26 mouse cellular contexts compared by ENCODE assay signal in the genomic region with DNA sequence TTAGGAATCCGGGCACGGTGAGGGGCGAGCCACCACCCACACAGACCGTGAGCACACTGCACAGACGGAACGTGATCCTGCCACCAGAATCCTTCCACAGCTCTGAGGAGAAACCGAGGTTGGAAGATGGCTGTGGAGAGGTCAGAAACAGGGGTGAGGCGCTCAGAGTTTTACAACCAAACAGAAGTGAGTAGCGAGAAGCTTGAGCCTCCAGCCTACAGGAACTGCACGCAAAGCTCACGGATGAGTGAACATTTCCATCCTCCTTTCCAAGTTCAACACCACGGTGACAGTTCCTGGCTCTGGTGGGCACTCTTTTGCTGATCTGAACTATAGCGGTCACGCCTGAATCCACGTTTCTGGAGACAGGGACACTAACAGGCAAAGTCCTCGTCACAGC.
"Had no signal": no experiment of that assay in that cellular context is flagged by ENCODE, and none has a peak within 500 bp of the region (broad histone marks: within the 10 kb centered on the region; RNA-seq: fewer than 3 reads in every experiment).

No protein-coding gene starts in this region.

- H3K4me2 ChIP-seq: heart, embryonic 11.5 days; hindbrain, embryonic 12.5 days; hindbrain, embryonic 14.5 days; intestine, embryonic 15.5 days; limb, embryonic 13.5 days; liver, embryonic 11.5 days; liver, embryonic 13.5 days; liver, embryonic 15.5 days had no signal

- H3K9ac ChIP-seq: hindbrain, embryonic 12.5 days; hindbrain, embryonic 14.5 days; intestine, embryonic 15.5 days; limb, embryonic 13.5 days; liver, embryonic 13.5 days; liver, embryonic 15.5 days; liver, postnatal 0 days had no signal

- H3K4me1 ChIP-seq: hindbrain, embryonic 10.5 days; hindbrain, embryonic 12.5 days; intestine, embryonic 15.5 days; liver, embryonic 13.5 days; liver, embryonic 15.5 days had no signal

- H3K27me3 ChIP-seq: hindbrain, embryonic 12.5 days; intestine, embryonic 15.5 days; limb, embryonic 13.5 days; liver, embryonic 13.5 days; liver, embryonic 15.5 days had no signal

- H3K27ac ChIP-seq: gastrocnemius, adult 2 months; heart, adult 2 months; hindbrain, embryonic 10.5 days; hindbrain, embryonic 12.5 days; hindbrain, embryonic 14.5 days; intestine, embryonic 15.5 days; kidney, postnatal 0 days; layer of hippocampus, adult 2 months; left cerebral cortex, adult 2 months; liver, embryonic 13.5 days; liver, embryonic 15.5 days had no signal

- H3K36me3 ChIP-seq: hindbrain, embryonic 10.5 days; hindbrain, embryonic 12.5 days; intestine, embryonic 15.5 days; limb, embryonic 13.5 days; liver, embryonic 13.5 days; liver, embryonic 15.5 days had no signal

- ATAC-seq: hindbrain, embryonic 16.5 days; inflammation-experienced regulatory T-cells, adult 6 months; intestine, embryonic 15.5 days; intestine, postnatal 0 days; liver, postnatal 0 days had no signal

- DNase-seq: gastrocnemius, adult 2 months; gastrocnemius, postnatal 10 days; gastrocnemius, postnatal 25 days; heart, adult 2 months; heart, postnatal 10 days; heart, postnatal 4 days; kidney, adult 8-10 months; kidney, postnatal 14 days; kidney, postnatal 4 days; liver; liver, embryonic 13.5 days; liver, postnatal 0 days had no signal

- H3K9me3 ChIP-seq: hindbrain, embryonic 10.5 days; hindbrain, embryonic 12.5 days; intestine, embryonic 15.5 days; limb, embryonic 13.5 days; liver, embryonic 13.5 days; liver, embryonic 15.5 days had no signal

- H3K4me3 ChIP-seq: gastrocnemius, adult 2 months; heart, adult 2 months; hindbrain, embryonic 10.5 days; hindbrain, embryonic 12.5 days; intestine, embryonic 15.5 days; layer of hippocampus, adult 2 months; left cerebral cortex, adult 2 months; limb, embryonic 13.5 days; liver, embryonic 13.5 days; liver, embryonic 15.5 days had no signal
